In the genomic region with DNA sequence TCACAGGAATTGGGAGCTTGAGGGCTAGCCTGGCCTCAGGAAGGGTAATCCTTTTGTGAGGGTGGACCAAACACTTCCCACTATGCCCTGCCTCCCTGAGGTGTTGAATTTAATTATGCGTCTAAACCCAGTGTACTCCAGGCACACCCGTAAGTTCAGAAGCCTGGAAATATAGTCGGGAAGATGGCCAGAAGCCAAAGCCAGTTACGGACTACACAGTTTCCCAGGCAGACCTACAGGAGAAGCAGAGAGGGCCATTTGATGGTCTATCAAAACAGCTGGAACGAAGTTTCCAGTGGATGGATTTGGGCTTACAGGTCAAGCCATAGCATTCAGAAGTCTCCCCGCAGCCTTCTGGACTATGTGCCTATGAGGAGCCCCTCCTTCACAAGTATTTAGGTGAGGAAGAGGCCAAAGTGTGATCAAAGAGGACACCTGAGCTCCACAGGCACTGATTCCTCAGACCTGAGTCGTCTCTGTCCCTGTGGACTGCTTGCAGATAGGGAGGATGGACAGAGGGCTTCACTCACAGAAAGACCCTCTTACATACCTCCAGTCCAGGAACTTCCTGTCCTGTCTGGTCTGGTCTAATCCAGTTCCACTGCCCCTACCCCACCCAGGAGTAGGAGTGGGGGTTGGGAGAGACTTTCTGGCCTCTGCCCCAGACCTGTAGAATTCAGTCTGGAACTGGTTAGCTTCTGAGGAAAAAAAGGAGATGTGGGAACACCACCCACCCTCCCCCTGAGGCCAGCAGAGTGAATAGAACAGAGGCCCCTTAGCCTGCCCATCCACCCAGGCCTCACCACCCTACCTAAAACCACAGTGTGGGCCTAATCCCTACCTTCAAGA, we compare ENCODE assay signal across 8 mouse cellular contexts. TPM values are rescaled to one million over a fixed set of nuclear protein-coding genes. Genes with fewer than 3 reads are reported as not detected.
DNase-seq lines count a peak whose midpoint lies in the region; ATAC-seq and TF ChIP-seq lines count a peak whose summit lies in the region.

No protein-coding gene starts in this region.

- H3K4me3 ChIP-seq in bone marrow macrophage, adult 2 months (ENCODE audit: insufficient read depth, low read length) = no peak overlapping the region
- H3K4me3 ChIP-seq in hindbrain, postnatal 0 days (ENCODE audit: low read length) = no peak overlapping the region
- no peak overlapping the region for H3K4me3 ChIP-seq in liver, postnatal 0 days (ENCODE audit: low read depth, low read length)

- peaks cover 51% of the 10 kb centered on the region for H3K4me1 ChIP-seq in bone marrow macrophage, adult 2 months (ENCODE audit: control insufficient read depth, insufficient read depth, low read length)
- peaks cover 26% of the 10 kb centered on the region for H3K4me1 ChIP-seq in hindbrain, postnatal 0 days (ENCODE audit: insufficient read depth, low read length)
- H3K4me1 ChIP-seq in liver, postnatal 0 days (ENCODE audit: insufficient read depth) = peaks cover 45% of the 10 kb centered on the region

- no peak overlapping the region for H3K9ac ChIP-seq in hindbrain, postnatal 0 days (replicated peaks; ENCODE audit: low read length)
- no peak overlapping the region; the same call in 1 of the 2 replicates for H3K9ac ChIP-seq in liver, postnatal 0 days (replicated peaks)

- H3K4me2 ChIP-seq in hindbrain, postnatal 0 days (ENCODE audit: low read depth, low read length) = no peak overlapping the region
- no peak overlapping the region for H3K4me2 ChIP-seq in liver, postnatal 0 days (ENCODE audit: low read depth, low read length)

- DNase-seq in cerebellum, postnatal 25 days = peak; percentile 17 to 25
- DNase-seq in cerebellum, adult 9-11 months = no peak
- no peak for DNase-seq in hindbrain, postnatal 0 days (ENCODE audit: low spot score)
- DNase-seq in liver, postnatal 0 days = no peak
- DNase-seq in adrenal gland, postnatal 36 days = no peak
- DNase-seq in layer of hippocampus, adult 9-11 months = no peak

- H3K36me3 ChIP-seq in hindbrain, postnatal 0 days (ENCODE audit: insufficient read depth, low read length) = peaks cover 22% of the 10 kb centered on the region; the same call in 1 of the 2 replicates
- H3K36me3 ChIP-seq in liver, postnatal 0 days (replicated peaks; ENCODE audit: insufficient read depth, low read length) = peaks cover 36% of the 10 kb centered on the region

- no peaks in the 10 kb centered on the region for H3K27me3 ChIP-seq in hindbrain, postnatal 0 days (ENCODE audit: insufficient read depth, low read length)
- no peaks in the 10 kb centered on the region for H3K27me3 ChIP-seq in liver, postnatal 0 days (ENCODE audit: insufficient read depth, low read length)

- 49% methylated on average over 7 of the region's 7 CpGs for WGBS in hindbrain, postnatal 0 days
- 63% methylated on average over 7 of the region's 7 CpGs for WGBS in liver, postnatal 0 days (ENCODE audit: insufficient replicate concordance)

- TF ChIP-seq CTCF in bone marrow macrophage, adult 2 months (IDR thresholded peaks at IDR 0.05; ENCODE audit: low read depth, low read length) = no peak
- no peak for TF ChIP-seq CTCF in hindbrain, postnatal 0 days (IDR thresholded peaks at IDR 0.05; ENCODE audit: low read depth)
- TF ChIP-seq CTCF in liver, postnatal 0 days (IDR thresholded peaks at IDR 0.05; ENCODE audit: low read depth) = no peak

- H3K27ac ChIP-seq in bone marrow macrophage, adult 2 months (ENCODE audit: insufficient read depth, low read depth, low read length) = peak overlapping the region; percentile 86
- H3K27ac ChIP-seq in hindbrain, postnatal 0 days = peak overlapping the region; percentile 86
- H3K27ac ChIP-seq in liver, postnatal 0 days (ENCODE audit: low read depth) = peak overlapping the region; percentile 91

- no peaks in the 10 kb centered on the region for H3K9me3 ChIP-seq in hindbrain, postnatal 0 days (ENCODE audit: low read length)
- H3K9me3 ChIP-seq in liver, postnatal 0 days (ENCODE audit: low read length) = no peaks in the 10 kb centered on the region

- no peak for TF ChIP-seq EP300 in liver, postnatal 0 days (IDR thresholded peaks at IDR 0.05; ENCODE audit: low read depth)

- TF ChIP-seq POLR2A in bone marrow macrophage, adult 2 months (IDR thresholded peaks at IDR 0.05; ENCODE audit: borderline replicate concordance, low read depth, low read length) = no peak

- ATAC-seq in hindbrain, postnatal 0 days = 0 out of 2 replicates have a peak, but pooled peaks have one; percentile 18
- no peak for ATAC-seq in liver, postnatal 0 days
- ATAC-seq in monocyte, adult 5-6 weeks (replicated peaks; ENCODE audit: insufficient number of reproducible peaks, low FRiP score, low TSS enrichment, poor library complexity, severe bottlenecking) = no peak

RNA-seq across cellular contexts. Expression of a gene that starts 1.1 kb away (rescaled TPM):
- 8.2 and 15.3 TPM in 2 replicates for polyA plus RNA-seq in bone marrow macrophage, adult 2 months (2012; ENCODE audit: insufficient read depth, insufficient read length, missing spikeins)
- 5.6 and 8.9 TPM in 2 replicates for total RNA-seq in hindbrain, postnatal 0 days (2014; rRNA removed)
- 6.2 and 7.4 TPM in 2 replicates for polyA plus RNA-seq in hindbrain, postnatal 0 days (2015; fragmentation: Nextera tagmentation; extraction: Ambion mirVana)
- polyA plus RNA-seq in liver, postnatal 0 days (2015; fragmentation: Nextera tagmentation; extraction: Ambion mirVana) = 19.3 and 23.2 TPM in 2 replicates
- 10 to 100 TPM; 15.3 to 19.5 TPM for total RNA-seq in adrenal gland, postnatal 36 days (2021)
- total RNA-seq in monocyte, adult 5-6 weeks (2017) = 1.2 to 4.2 TPM (median 1.2 TPM) in 3 replicates

RNA-seq across cellular contexts. Expression of a gene that starts 15.9 kb away (rescaled TPM):
- 3.5 TPM in 1 of 2 replicates, not detected in the other for polyA plus RNA-seq in bone marrow macrophage, adult 2 months (2012; ENCODE audit: insufficient read depth, insufficient read length, missing spikeins)
- not detected in 2 replicates for total RNA-seq in hindbrain, postnatal 0 days (2014; rRNA removed)
- not detected in 2 replicates for polyA plus RNA-seq in hindbrain, postnatal 0 days (2015; fragmentation: Nextera tagmentation; extraction: Ambion mirVana)
- polyA plus RNA-seq in liver, postnatal 0 days (2015; fragmentation: Nextera tagmentation; extraction: Ambion mirVana) = not detected in 2 replicates
- total RNA-seq in adrenal gland, postnatal 36 days (2021) = not detected
- total RNA-seq in monocyte, adult 5-6 weeks (2017) = not detected in 3 replicates

RNA-seq across cellular contexts. Expression of a gene that starts 21.2 kb away (rescaled TPM):
- 11.5 and 12.4 TPM in 2 replicates for polyA plus RNA-seq in bone marrow macrophage, adult 2 months (2012; ENCODE audit: insufficient read depth, insufficient read length, missing spikeins)
- 43.7 and 50.4 TPM in 2 replicates for total RNA-seq in hindbrain, postnatal 0 days (2014; rRNA removed)
- 42.1 and 43.5 TPM in 2 replicates for polyA plus RNA-seq in hindbrain, postnatal 0 days (2015; fragmentation: Nextera tagmentation; extraction: Ambion mirVana)
- polyA plus RNA-seq in liver, postnatal 0 days (2015; fragmentation: Nextera tagmentation; extraction: Ambion mirVana) = 14.0 and 14.1 TPM in 2 replicates
- 10 to 100 TPM; 42.8 to 51.3 TPM for total RNA-seq in adrenal gland, postnatal 36 days (2021)
- 9.3 to 14.3 TPM (median 11.0 TPM) in 3 replicates for total RNA-seq in monocyte, adult 5-6 weeks (2017)

RNA-seq across cellular contexts. Expression of a gene that starts 21.3 kb away (rescaled TPM):
- 14.9 and 16.0 TPM in 2 replicates for polyA plus RNA-seq in bone marrow macrophage, adult 2 months (2012; ENCODE audit: insufficient read depth, insufficient read length, missing spikeins)
- total RNA-seq in hindbrain, postnatal 0 days (2014; rRNA removed) = 32.6 and 51.0 TPM in 2 replicates
- polyA plus RNA-seq in hindbrain, postnatal 0 days (2015; fragmentation: Nextera tagmentation; extraction: Ambion mirVana) = 11.9 and 12.6 TPM in 2 replicates
- polyA plus RNA-seq in liver, postnatal 0 days (2015; fragmentation: Nextera tagmentation; extraction: Ambion mirVana) = 6.2 and 7.5 TPM in 2 replicates
- 10 to 100 TPM; 33.9 to 35.9 TPM for total RNA-seq in adrenal gland, postnatal 36 days (2021)
- total RNA-seq in monocyte, adult 5-6 weeks (2017) = 13.8 to 16.5 TPM (median 16.0 TPM) in 3 replicates

RNA-seq across cellular contexts. Expression of a gene that starts 24.5 kb away (rescaled TPM):
- polyA plus RNA-seq in bone marrow macrophage, adult 2 months (2012; ENCODE audit: insufficient read depth, insufficient read length, missing spikeins) = 0.91 and 1.6 TPM in 2 replicates
- 6.8 and 15.1 TPM in 2 replicates for total RNA-seq in hindbrain, postnatal 0 days (2014; rRNA removed)
- polyA plus RNA-seq in hindbrain, postnatal 0 days (2015; fragmentation: Nextera tagmentation; extraction: Ambion mirVana) = 0.25 and 0.31 TPM in 2 replicates
- 0.14 and 0.18 TPM in 2 replicates for polyA plus RNA-seq in liver, postnatal 0 days (2015; fragmentation: Nextera tagmentation; extraction: Ambion mirVana)
- 1 to 10 TPM; 1.3 to 2.1 TPM for total RNA-seq in adrenal gland, postnatal 36 days (2021)
- total RNA-seq in monocyte, adult 5-6 weeks (2017) = 1.8 to 2.0 TPM in 2 of 3 replicates, not detected in the other

Comparison
In these comparisons a context has a peak if more than half of its experiments do, and no peak if none do; other contexts are left out.
1. DNase-seq: peak in cerebellum, postnatal 25 days (2 of 2); none in cerebellum, adult 9-11 months (single experiment), hindbrain, postnatal 0 days (single experiment), liver, postnatal 0 days (single experiment), adrenal gland, postnatal 36 days (0 of 2) and layer of hippocampus, adult 9-11 months (single experiment).
2. Peak in every context shown above with its lines, with median percentiles within 50 percentile points of each other: H3K27ac ChIP-seq.